Mouse (Mus musculus) MEL-GATA-1-ER (cell line): ENCODE results near the gene Exoc4.

Experiments
- DNase-seq: peaks from one replicate; pipeline ENCODE4 v3.0.0-alpha.2; 2012; ENCODE audit warnings: low read depth; ENCODE audit errors: extremely low read depth

Gene Exoc4

DNA sequence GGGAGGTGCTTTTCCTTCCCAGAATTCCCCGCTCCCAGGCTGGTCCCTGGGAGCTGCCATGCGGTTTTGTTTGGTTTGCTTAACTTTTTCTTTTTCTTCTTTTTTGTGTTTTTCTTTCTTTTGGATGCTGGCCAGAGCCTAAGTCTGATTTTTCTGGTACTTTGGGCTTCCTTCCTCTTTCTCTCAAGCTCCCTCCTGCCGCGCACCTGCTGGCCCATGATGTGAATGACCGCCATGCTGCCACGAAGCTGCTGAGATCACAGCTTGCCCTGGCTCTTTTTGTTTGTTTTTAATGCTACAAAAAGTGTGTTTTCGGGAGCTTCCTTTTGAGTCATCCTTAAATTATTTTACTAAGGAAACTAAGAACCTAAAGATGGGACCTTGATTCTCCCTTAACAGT, 751.8 kb downstream of the Exoc4 start:
- DNase-seq: no peak

DNA sequence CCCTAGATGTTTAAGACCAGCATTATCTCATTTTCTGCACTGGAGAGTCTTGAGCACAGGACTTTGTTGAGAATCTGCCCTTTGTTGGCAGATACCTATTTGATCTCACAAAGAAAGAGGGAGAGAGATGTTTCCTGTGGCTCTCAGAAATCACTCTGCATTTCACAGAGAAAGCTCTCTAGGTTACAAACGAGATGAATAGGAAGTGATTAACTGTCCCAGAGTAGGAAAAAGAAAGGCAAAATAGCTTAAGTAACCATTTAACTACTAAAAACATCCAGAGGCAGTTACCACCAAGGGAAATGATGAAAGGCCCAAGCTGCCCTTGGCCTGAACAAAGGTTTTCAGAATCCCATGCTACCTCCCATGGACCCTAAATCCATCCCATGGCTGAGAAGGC, 754.1 kb downstream of the Exoc4 start:
- no peak for DNase-seq

DNA sequence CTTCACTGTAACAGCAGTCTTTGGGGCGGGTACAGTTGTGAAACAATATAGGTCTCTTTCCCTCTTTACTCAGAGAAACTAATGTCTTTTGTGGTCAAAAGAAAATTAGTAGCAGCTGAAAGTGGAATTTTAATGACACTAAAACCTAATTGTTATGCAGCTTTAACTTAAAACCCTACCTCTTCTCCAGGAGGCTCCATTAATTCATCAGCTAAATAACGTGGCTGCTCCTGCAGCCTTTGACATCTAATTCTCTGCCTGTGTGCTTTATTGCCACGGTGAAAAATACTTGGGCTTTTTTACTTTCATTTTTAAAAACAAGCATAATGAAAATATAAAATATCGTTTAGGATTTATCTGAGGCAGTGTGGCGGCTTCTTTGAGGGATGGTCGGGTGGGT, 764.6 kb downstream of the Exoc4 start:
- no peak for DNase-seq
